Mouse (Mus musculus) ES-CJ7 (cell line): ENCODE measurements at regions not wholly inside any gene's neighbourhood (a gene's known extent, or its start where the extent isn't known, plus 50 kb on each side); places are given as distances from the start of the nearest gene placed in this dataset.
A peak's percentile ranks its signal among the peaks of the same experiment; 100 is the strongest.

Source experiments
- DNase-seq: peaks from one replicate; pipeline ENCODE4 v3.0.0; 2011; ENCODE audit warnings: low read depth, low spot score

- no peak for DNase-seq
Measured at GRCm38 (mm10) chr4:87718166-87718805, 314.9 kb downstream of the Mllt3 start.

- no peak for DNase-seq
Measured at GRCm38 (mm10) chr4:87715212-87715933, 317.8 kb downstream of the Mllt3 start.

- no peak for DNase-seq
Measured at GRCm38 (mm10) chr4:87712691-87713090, 320.5 kb downstream of the Mllt3 start.

GRCm38 (mm10) chr4:87712286-87712685, 320.9 kb downstream of the Mllt3 start:
- no peak for DNase-seq

- no peak for DNase-seq
Measured at GRCm38 (mm10) chr4:87711185-87711827, 321.9 kb downstream of the Mllt3 start.

- no peak for DNase-seq
Measured at GRCm38 (mm10) chr4:87708981-87709645, 324.1 kb downstream of the Mllt3 start.

GRCm38 (mm10) chr4:87707386-87707785, 325.8 kb downstream of the Mllt3 start:
- DNase-seq = peak; percentile 68

- DNase-seq = no peak
Measured at GRCm38 (mm10) chr4:87702834-87703233, 330.3 kb downstream of the Mllt3 start.

- DNase-seq = no peak
Measured at GRCm38 (mm10) chr4:87702290-87702689, 330.9 kb downstream of the Mllt3 start.

GRCm38 (mm10) chr4:87701024-87701423, 332.1 kb downstream of the Mllt3 start:
- no peak for DNase-seq

GRCm38 (mm10) chr4:87700508-87700907, 332.7 kb downstream of the Mllt3 start:
- no peak for DNase-seq

GRCm38 (mm10) chr4:87699586-87699985, 333.6 kb downstream of the Mllt3 start:
- no peak for DNase-seq

GRCm38 (mm10) chr4:87698750-87699149, 334.4 kb downstream of the Mllt3 start:
- DNase-seq = no peak

- no peak for DNase-seq
Measured at GRCm38 (mm10) chr4:87696921-87697320, 336.2 kb downstream of the Mllt3 start.

GRCm38 (mm10) chr4:87695811-87696210, 337.4 kb downstream of the Mllt3 start:
- no peak for DNase-seq

- DNase-seq = no peak
Measured at GRCm38 (mm10) chr4:87692741-87693140, 340.4 kb downstream of the Mllt3 start.

- DNase-seq = no peak
Measured at GRCm38 (mm10) chr4:87684952-87685351, 348.2 kb downstream of the Mllt3 start.

- no peak for DNase-seq
Measured at GRCm38 (mm10) chr4:87682783-87683182, 350.4 kb downstream of the Mllt3 start.

- no peak for DNase-seq
Measured at GRCm38 (mm10) chr4:87671101-87671500, 362.1 kb downstream of the Mllt3 start.

- no peak for DNase-seq
Measured at GRCm38 (mm10) chr4:87670167-87670566, 363.0 kb downstream of the Mllt3 start.

GRCm38 (mm10) chr4:87669480-87669879, 363.7 kb downstream of the Mllt3 start:
- peak; percentile 48 for DNase-seq

GRCm38 (mm10) chr4:87668314-87668713, 364.9 kb downstream of the Mllt3 start:
- no peak for DNase-seq
